Mouse (Mus musculus): ENCODE results near the gene Dlx5. TPM values are rescaled to one million over a fixed set of nuclear protein-coding genes. Genes with fewer than 3 reads are reported as not detected.

The Dlx5 gene
- polyA plus RNA-seq, 1 experiment = not detected

GRCm38 (mm10) chr6:6877346-6877910 is 4.5 kb downstream of the Dlx5 start:
- Histone ChIP-seq H3K4me2 (ENCODE audit: low read depth) (no peak overlapping the region), H3K4me3 (no peak overlapping the region)

DNA sequence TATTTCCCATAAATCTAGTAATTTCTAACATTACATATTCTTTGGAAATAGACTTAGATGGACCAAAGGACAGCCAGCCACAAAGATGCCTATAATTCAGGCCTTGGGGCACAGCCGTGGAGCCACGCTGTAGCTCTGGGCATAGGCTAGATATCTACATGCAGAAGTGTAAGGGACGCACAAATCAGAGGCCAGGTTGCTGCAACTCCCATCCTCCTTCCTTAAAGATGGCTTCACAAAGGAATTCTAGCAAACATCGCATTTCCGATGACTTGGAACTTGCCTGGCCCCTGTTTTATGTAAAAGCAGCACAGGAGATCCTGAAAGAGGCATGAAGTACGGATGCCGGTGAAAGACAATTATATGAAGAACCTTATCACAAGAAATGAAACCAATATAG is 5.2 kb downstream of the Dlx5 start:
- Histone ChIP-seq H3K79me2 (ENCODE audit: control insufficient read depth, insufficient read depth) (no peaks in the 10 kb centered on the region), H3K27me3 (ENCODE audit: control insufficient read depth, insufficient read depth, insufficient read length) (peaks cover 67% of the 10 kb centered on the region), H3K4me3 (no peak overlapping the region), H3K4me2 (ENCODE audit: low read depth) (no peak overlapping the region), H3ac (ENCODE audit: control insufficient read depth, insufficient read length) (no peak overlapping the region), H3K36me3 (ENCODE audit: control insufficient read depth, insufficient read depth) (no peaks in the 10 kb centered on the region)
- no peak for TF ChIP-seq MYOG (IDR thresholded peaks at IDR 0.05; ENCODE audit: control insufficient read depth in 1 of 3, insufficient read depth in 1 of 3, insufficient read length in 2 of 3, low read depth in 2 of 3)
- no peak for TF ChIP-seq SRF (IDR thresholded peaks at IDR 0.05; ENCODE audit: control insufficient read depth, insufficient read length, low read depth)
- no peak for TF ChIP-seq POLR2AphosphoS2 (IDR thresholded peaks at IDR 0.05; ENCODE audit: insufficient read length, low read depth)
- TF ChIP-seq REST (IDR thresholded peaks at IDR 0.05; ENCODE audit: insufficient read depth, insufficient read length) = no peak
- TF ChIP-seq USF1 (IDR thresholded peaks at IDR 0.05; ENCODE audit: low read depth) = no peak
- no peak for TF ChIP-seq MAX (IDR thresholded peaks at IDR 0.05; ENCODE audit: low read depth)
- no peak for TF ChIP-seq E2F4 (IDR thresholded peaks at IDR 0.05; ENCODE audit: insufficient read depth)
- TF ChIP-seq POLR2A (IDR thresholded peaks at IDR 0.05; ENCODE audit: insufficient read length, low read depth) = no peak
- TF ChIP-seq MYOD1 (IDR thresholded peaks at IDR 0.05; ENCODE audit: control insufficient read depth in 1 of 3, insufficient read length in 2 of 3, low read depth in 2 of 3) = no peak
- TF ChIP-seq TCF12 (IDR thresholded peaks at IDR 0.05; ENCODE audit: insufficient read depth, poor library complexity, severe bottlenecking) = no peak
- no peak for TF ChIP-seq TCF3 (IDR thresholded peaks at IDR 0.05; ENCODE audit: insufficient read length, low read depth)
- TF ChIP-seq CEBPB (IDR thresholded peaks at IDR 0.05; ENCODE audit: insufficient read depth, poor library complexity, severe bottlenecking) = no peak

More at GRCm38 (mm10) chr6:6877346-6877910, 4.5 kb downstream of the Dlx5 start:
- H3K79me2 ChIP-seq (ENCODE audit: control insufficient read depth, insufficient read depth) = no peaks in the 10 kb centered on the region
- no peak overlapping the region for H3ac ChIP-seq (ENCODE audit: control insufficient read depth, insufficient read length)
- TF ChIP-seq CEBPB (IDR thresholded peaks at IDR 0.05; ENCODE audit: insufficient read depth, poor library complexity, severe bottlenecking) (no peak), USF1 (IDR thresholded peaks at IDR 0.05; ENCODE audit: low read depth) (no peak), TCF12 (IDR thresholded peaks at IDR 0.05; ENCODE audit: insufficient read depth, poor library complexity, severe bottlenecking) (no peak)
- H3K36me3 ChIP-seq (ENCODE audit: control insufficient read depth, insufficient read depth) = no peaks in the 10 kb centered on the region
- H3K27me3 ChIP-seq (ENCODE audit: control insufficient read depth, insufficient read depth, insufficient read length) = peaks cover 74% of the 10 kb centered on the region

GRCm38 (mm10) chr6:6876231-6876630 is 5.7 kb downstream of the Dlx5 start:
- H3K79me2 ChIP-seq (ENCODE audit: control insufficient read depth, insufficient read depth) = no peaks in the 10 kb centered on the region
- H3K36me3 ChIP-seq (ENCODE audit: control insufficient read depth, insufficient read depth) = no peaks in the 10 kb centered on the region
- H3ac ChIP-seq (ENCODE audit: control insufficient read depth, insufficient read length) = no peak overlapping the region
- peaks cover 62% of the 10 kb centered on the region for H3K27me3 ChIP-seq (ENCODE audit: control insufficient read depth, insufficient read depth, insufficient read length)
- no peak overlapping the region for H3K4me2 ChIP-seq (ENCODE audit: low read depth)
- H3K4me3 ChIP-seq = no peak overlapping the region
- TF ChIP-seq POLR2AphosphoS2 (IDR thresholded peaks at IDR 0.05; ENCODE audit: insufficient read length, low read depth) (no peak), MAX (IDR thresholded peaks at IDR 0.05; ENCODE audit: low read depth) (no peak), USF1 (IDR thresholded peaks at IDR 0.05; ENCODE audit: low read depth) (no peak), MYOG (IDR thresholded peaks at IDR 0.05; ENCODE audit: control insufficient read depth in 1 of 3, insufficient read depth in 1 of 3, insufficient read length in 2 of 3, low read depth in 2 of 3) (no peak)

DNA sequence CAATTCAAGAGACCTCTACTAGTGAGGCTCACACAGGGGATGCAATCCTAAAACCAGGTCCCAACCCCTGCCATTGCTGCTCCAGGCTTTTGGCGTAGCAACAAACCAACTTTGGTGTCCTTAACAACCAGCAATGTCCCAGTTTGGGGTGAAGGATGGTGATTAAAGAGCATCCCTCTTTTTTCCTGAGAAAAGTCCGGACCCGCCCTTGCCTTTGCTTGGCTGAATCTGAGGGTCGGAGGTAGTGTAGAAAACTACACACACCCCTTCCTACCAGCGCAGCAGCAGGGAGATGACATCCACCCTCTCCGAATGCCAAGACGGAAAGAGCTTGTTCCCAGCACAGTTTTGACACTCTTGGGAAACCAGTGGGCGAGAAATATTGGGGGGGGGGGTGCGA is 6.2 kb downstream of the Dlx5 start:
- Histone ChIP-seq H3K4me3 (no peak overlapping the region), H3K79me2 (ENCODE audit: control insufficient read depth, insufficient read depth) (no peaks in the 10 kb centered on the region), H3K36me3 (ENCODE audit: control insufficient read depth, insufficient read depth) (no peaks in the 10 kb centered on the region), H3ac (ENCODE audit: control insufficient read depth, insufficient read length) (no peak overlapping the region), H3K27me3 (ENCODE audit: control insufficient read depth, insufficient read depth, insufficient read length) (peaks cover 59% of the 10 kb centered on the region), H3K4me2 (ENCODE audit: low read depth) (no peak overlapping the region)
- TF ChIP-seq USF1 (IDR thresholded peaks at IDR 0.05; ENCODE audit: low read depth) (no peak), POLR2A (IDR thresholded peaks at IDR 0.05; ENCODE audit: insufficient read length, low read depth) (no peak), REST (IDR thresholded peaks at IDR 0.05; ENCODE audit: insufficient read depth, insufficient read length) (no peak), TCF12 (IDR thresholded peaks at IDR 0.05; ENCODE audit: insufficient read depth, poor library complexity, severe bottlenecking) (no peak), SRF (IDR thresholded peaks at IDR 0.05; ENCODE audit: control insufficient read depth, insufficient read length, low read depth) (no peak), MYOD1 (IDR thresholded peaks at IDR 0.05; ENCODE audit: control insufficient read depth in 1 of 3, insufficient read length in 2 of 3, low read depth in 2 of 3) (no peak), CEBPB (IDR thresholded peaks at IDR 0.05; ENCODE audit: insufficient read depth, poor library complexity, severe bottlenecking) (no peak), E2F4 (IDR thresholded peaks at IDR 0.05; ENCODE audit: insufficient read depth) (no peak), MAX (IDR thresholded peaks at IDR 0.05; ENCODE audit: low read depth) (no peak), MYOG (IDR thresholded peaks at IDR 0.05; ENCODE audit: control insufficient read depth in 1 of 3, insufficient read depth in 1 of 3, insufficient read length in 2 of 3, low read depth in 2 of 3) (no peak), POLR2AphosphoS2 (IDR thresholded peaks at IDR 0.05; ENCODE audit: insufficient read length, low read depth) (no peak), TCF3 (IDR thresholded peaks at IDR 0.05; ENCODE audit: insufficient read length, low read depth) (no peak)

DNA sequence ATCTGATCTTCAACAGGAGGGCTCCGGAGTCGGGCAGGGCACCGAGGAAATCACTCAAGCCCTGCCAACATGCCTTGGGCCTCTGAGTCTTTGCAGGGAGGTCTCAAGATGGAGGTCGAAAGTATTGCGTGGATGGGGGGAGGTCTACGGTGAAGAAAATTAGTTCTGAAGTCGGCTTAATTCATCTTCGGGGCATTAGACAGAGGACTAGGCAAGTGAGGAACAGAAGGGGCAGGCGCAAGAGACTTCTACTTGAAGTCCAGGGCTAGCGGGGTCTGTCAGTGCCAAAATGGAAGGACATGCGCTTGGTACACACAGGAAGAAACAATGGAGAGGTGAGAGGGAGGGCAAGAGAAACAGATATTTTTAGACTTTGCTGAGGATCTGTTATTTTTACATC is 6.7 kb downstream of the Dlx5 start:
- no peaks in the 10 kb centered on the region for H3K79me2 ChIP-seq (ENCODE audit: control insufficient read depth, insufficient read depth)
- H3K36me3 ChIP-seq (ENCODE audit: control insufficient read depth, insufficient read depth) = no peaks in the 10 kb centered on the region
- peaks cover 55% of the 10 kb centered on the region for H3K27me3 ChIP-seq (ENCODE audit: control insufficient read depth, insufficient read depth, insufficient read length)
- no peak for TF ChIP-seq E2F4 (IDR thresholded peaks at IDR 0.05; ENCODE audit: insufficient read depth)
- no peak for TF ChIP-seq TCF12 (IDR thresholded peaks at IDR 0.05; ENCODE audit: insufficient read depth, poor library complexity, severe bottlenecking)
- no peak for TF ChIP-seq SRF (IDR thresholded peaks at IDR 0.05; ENCODE audit: control insufficient read depth, insufficient read length, low read depth)
- TF ChIP-seq CEBPB (IDR thresholded peaks at IDR 0.05; ENCODE audit: insufficient read depth, poor library complexity, severe bottlenecking) = no peak
- no peak for TF ChIP-seq MYOG (IDR thresholded peaks at IDR 0.05; ENCODE audit: control insufficient read depth in 1 of 3, insufficient read depth in 1 of 3, insufficient read length in 2 of 3, low read depth in 2 of 3)
- TF ChIP-seq TCF3 (IDR thresholded peaks at IDR 0.05; ENCODE audit: insufficient read length, low read depth) = no peak
- TF ChIP-seq POLR2A (IDR thresholded peaks at IDR 0.05; ENCODE audit: insufficient read length, low read depth) = no peak
- TF ChIP-seq MYOD1 (IDR thresholded peaks at IDR 0.05; ENCODE audit: control insufficient read depth in 1 of 3, insufficient read length in 2 of 3, low read depth in 2 of 3) = no peak
- TF ChIP-seq REST (IDR thresholded peaks at IDR 0.05; ENCODE audit: insufficient read depth, insufficient read length) = no peak
- no peak for TF ChIP-seq MAX (IDR thresholded peaks at IDR 0.05; ENCODE audit: low read depth)
- TF ChIP-seq POLR2AphosphoS2 (IDR thresholded peaks at IDR 0.05; ENCODE audit: insufficient read length, low read depth) = no peak
- no peak for TF ChIP-seq USF1 (IDR thresholded peaks at IDR 0.05; ENCODE audit: low read depth)
- H3K4me3 ChIP-seq = no peak overlapping the region
- H3K4me2 ChIP-seq (ENCODE audit: low read depth) = peak overlapping the region; percentile 44
- no peak overlapping the region for H3ac ChIP-seq (ENCODE audit: control insufficient read depth, insufficient read length)

Measured in myocyte (in vitro differentiated cells).